Mouse (Mus musculus): ENCODE data around the gene Serpinb6b.

GRCm38 (mm10) chr13:33028550-33028949 is 63.5 kb downstream of the Serpinb6b start:
- TF ChIP-seq POLR2A (IDR thresholded peaks at IDR 0.05; ENCODE audit: insufficient read depth, low read length) (no peak), CTCF (IDR thresholded peaks at IDR 0.05; ENCODE audit: low read depth, low read length) (no peak), EP300 (IDR thresholded peaks at IDR 0.05; ENCODE audit: insufficient read depth, low read depth, low read length) (no peak)

All from ES-Bruce4 (cell line).